Mouse (Mus musculus): ENCODE measurements around the gene Crocc2.
A peak's percentile ranks its signal among the peaks of the same experiment; 100 is the strongest.

Crocc2 gene

DNA sequence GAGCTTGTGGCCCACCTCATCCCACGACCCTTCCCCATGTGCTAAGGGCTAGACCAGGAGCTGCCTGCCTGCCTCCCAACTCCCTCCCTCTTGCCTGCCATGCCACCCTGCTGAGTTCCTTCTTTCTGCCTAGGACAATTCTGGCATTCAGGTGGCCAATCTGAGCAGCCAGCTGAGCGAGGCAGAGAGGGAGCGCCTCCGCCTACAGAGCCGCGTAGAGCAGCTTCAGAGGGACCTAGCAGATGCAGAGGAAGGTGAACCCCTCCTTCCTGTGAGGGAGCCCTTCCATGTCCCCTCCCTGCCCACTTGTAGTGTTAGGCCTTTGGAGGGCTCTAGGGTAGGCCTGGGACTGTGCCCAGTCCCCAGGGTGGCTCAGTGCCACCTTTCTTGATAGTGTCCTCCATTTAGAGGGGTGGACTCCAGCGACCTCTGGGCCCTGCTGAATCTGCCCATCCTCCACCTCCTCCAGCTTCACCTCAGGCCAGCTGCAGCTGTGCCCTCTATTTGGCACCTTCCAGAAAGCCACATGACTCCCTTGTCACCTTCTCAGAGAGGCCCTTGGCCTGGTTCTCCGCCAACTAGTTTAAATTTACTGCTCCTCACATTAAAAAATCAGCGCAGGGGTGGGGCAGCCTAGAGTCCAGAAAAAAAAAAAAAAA lies 48.4 kb downstream of the Crocc2 start:
- DNase-seq (ENCODE audit: low spot score) = no peak

DNA sequence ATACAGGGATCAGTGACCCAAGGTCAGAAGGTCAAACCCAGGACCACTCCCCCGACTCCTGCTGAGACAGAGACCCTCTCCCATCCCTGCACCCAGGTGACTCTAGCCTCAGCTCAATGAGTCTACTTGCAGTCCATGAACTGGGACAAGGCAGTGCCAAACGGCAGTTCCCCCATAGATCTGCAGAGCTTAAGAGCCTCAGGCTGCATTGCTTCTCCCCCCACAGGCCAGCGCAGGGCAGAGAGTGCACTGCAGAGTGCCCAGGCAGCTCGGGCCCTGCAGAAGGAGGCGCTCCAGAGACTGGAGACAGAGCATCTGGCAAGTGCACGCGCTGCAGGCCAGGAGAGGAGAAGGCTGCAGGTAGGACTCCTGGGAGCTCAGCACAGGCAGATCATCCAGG lies 49.0 kb downstream of the Crocc2 start:
- no peak for DNase-seq (ENCODE audit: low spot score)

DNA sequence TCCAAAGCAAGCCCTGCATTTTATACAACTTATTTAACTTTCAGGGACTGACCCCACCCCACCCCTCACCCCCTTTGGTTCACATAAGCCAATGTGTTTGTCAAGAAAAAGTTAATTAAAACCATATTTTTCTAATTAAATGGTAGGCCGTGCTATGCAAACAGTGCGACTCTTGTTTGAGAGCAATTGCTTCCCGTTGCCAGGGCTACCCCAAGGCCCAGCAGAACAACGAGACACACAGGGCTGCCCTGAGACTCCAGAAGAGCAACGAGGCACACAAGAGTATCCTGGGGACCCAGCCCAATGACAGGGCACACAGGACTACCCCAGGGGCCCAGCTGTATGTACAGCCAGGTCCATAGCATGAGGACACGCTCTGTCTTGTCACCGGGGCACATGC lies 52.3 kb downstream of the Crocc2 start:
- DNase-seq (ENCODE audit: low spot score) = no peak

DNA sequence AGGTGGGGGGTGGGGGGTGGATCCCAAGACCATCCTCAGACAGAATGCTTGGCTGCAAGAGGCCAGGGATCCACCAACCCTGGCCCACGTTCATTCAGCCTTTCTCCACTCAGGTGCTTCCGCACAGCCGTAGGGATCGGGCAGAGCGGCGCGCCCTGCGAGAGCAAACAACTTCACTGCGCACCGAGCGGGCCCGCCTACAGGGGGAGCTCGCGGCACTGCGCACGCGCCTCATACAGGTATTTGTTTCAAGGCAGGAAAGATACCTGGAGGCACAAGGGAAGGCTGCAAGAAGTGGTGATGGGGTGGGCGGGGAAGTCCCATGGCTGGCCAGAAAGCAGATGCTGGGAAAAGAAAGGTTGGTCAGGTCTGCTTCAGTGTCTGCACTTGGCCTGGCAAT lies 55.4 kb downstream of the Crocc2 start:
- peak; percentile 82 for DNase-seq (ENCODE audit: low spot score)

DNA sequence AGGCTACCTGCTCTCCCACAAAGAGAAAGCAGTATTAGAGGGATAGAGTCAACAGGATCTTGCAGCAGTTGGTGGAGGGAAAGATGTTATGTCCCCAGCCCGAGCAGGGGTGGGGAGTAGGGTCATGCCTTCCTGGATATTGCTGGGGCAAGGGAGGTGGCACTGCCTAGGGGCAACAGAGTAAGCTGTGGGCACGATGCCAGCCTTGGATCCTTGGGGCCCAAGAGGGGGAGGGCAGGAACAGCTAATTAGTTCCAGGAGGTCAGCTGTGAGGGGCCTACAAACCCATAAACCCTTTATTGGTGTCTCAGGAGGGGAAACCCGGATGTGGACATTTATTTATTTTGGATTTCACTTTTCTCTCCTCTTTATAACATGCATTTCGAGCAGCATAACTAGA lies 56.7 kb downstream of the Crocc2 start:
- DNase-seq (ENCODE audit: low spot score) = peak; percentile 65

DNA sequence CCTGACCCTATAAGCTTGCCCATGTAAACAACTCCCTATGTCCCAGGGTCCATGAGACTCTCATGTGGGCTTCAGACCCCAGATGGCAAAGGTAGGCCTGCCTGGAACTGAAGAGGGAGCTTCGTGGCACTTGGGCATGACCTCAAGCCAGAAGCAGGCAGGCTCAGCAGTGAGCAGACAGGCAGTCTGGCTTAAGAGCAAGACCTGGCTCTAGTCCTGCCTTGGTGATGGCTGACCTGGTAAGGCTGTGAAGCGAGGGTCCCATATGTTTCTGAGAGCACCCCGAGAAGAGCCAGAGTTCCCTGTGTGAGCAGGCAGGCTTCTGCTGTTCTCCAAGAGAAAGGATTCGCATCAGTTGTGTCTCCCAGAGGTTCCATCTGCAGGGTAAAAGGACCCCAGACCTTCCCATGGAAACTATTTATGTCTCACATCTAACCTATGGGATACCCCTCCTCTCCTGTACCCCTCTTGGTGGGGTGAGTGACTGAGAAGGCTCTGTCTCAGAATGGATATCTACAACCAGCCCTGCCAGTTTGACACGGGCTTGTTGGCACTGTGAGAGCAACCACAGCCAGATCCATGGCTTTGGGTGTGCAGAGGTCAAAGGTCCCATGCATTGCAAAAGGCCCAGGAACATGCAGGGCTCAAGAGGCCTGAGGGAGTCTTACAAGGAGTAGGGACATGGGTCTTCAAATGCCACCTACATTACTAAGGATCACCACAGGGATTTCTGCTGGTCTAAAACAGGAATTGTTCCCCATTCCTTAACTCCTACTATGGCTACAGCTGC lies 57.4 kb downstream of the Crocc2 start:
- DNase-seq (ENCODE audit: low spot score) = no peak

DNA sequence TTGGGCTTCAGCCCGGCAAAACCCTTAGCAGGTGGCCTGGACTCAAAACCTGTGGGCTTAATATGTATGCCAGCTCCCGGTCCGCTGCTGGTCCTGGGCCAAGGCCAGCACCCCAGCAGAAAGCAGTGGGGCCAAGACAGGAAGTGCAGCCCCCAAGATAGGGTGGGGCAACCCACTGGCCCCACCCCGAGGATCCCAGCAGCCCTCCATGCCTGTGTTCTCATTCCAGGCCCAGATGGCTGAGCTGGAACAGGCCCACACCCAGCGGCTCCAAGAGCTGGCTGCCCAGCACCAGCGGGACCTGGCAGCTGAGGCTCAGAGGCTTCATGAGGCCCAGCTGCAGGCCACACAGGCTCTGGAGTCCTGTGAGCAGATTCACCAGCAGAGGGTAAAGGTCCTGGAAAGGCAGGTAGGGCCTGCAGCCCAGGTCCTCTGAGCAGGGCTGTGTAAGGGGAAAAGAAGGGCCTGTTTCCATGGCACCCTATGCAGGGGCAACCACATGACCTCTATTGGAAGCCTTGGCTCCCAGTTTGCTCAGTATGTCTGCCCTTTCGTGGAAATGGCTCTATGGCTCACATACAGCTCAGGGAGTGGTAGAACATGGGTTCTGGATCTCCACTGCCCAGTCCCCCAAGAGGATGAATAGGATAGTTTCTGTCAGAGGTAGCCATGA lies 58.9 kb downstream of the Crocc2 start:
- no peak for DNase-seq (ENCODE audit: low spot score)

DNA sequence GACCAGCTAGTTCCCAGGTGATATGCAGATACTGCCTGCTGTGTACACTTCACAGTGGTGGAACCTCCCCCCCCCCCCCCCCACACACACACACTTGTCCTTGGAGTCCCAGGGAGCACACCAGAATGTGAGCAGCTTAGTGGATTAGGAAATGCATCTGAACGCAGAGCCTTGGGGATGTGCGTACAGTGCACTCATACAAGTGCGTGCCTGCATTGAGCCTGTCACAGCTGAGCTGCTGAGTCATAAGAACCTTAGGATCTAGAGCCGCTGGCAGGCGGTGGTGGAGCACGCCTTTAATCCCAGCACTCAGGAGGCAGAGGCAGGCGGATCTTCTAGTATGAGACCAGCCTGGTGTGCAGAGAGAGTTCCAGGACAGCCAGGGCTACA lies 59.4 kb downstream of the Crocc2 start:
- DNase-seq (ENCODE audit: low spot score) = no peak

DNA sequence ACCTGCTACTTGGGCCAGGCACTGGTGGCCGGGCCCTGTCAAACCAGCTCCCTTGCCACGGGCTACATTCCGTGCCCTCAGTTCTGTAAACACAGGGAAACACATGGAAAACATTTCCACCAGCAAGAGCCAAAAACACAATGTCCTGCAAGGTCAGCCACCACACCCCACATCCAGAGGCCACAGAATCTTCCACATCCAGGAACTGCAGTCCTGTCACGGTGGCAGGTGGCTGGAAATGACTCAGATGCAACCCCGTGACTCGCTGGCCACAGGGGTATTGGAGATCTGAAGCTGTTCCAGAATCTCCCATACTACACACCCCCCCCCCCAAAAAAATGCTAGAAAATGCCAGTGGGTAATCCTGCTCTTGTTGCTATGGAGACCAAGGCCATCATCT lies 60.7 kb downstream of the Crocc2 start:
- DNase-seq (ENCODE audit: low spot score) = no peak

DNA sequence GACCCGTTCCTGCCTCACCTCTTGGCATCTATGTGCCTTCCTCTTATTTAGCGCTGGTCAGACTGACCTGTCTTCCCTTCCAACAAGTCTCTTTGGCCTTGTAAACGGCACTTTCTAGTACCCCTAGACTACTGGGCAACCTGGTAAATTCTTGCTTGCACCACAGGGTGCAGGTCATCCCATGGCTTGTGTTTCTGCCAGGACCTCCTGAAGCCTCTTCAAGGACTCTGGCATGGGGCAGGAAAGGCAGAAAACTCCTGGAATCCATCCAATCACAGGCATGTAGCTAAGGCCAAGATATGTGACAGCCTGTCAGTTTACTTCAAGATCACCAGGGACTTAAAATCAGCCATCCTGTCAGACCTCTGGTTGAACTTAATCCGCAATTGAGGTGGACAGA lies 61.1 kb downstream of the Crocc2 start:
- no peak for DNase-seq (ENCODE audit: low spot score)

DNA sequence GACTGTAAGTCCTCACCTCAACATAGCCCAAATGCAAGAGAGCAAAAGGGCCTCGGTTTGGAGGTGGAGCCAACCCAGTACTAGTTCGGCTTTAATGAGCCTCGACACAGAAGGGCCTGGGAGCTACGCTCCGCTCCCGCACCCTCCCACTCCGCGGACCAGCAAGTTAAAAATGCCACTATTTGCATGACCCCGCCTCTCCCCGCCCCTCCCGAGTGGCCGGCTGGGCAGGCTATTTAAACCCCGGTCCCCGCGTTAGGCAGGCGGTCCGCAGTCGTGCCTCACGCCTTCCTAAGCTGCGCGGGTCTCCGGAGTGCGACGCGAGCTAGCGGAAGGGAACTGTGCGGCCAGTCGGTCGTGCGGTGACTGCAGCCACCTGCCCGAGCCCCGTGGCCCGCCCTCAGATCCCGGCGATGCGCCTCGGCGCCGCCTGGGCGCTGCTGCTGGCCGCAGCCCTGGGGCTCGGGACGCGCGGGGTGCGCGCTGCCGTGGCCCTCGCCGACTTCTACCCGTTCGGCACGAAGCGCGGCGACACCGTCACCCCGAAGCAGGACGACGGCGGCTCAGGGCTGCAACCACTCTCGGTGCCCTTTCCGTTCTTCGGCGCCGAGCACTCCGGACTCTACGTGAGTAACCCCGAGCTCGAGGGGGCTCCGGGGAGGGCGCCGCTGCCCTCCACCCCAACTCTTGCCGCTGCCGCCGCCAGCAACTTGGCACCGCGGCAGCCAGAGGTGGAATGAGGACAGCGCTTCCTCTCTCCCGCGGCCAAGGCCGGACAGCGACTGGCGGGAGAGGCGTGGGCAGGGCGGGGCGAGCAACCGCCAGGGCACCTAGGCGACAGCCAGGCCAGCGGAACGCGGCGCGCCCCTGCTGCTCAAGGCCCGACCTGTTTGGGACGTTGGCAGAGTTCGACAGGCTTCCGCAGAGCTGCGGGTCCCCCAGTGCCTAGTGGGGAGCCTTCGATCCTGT lies 67.3 kb downstream of the Crocc2 start, which contains the start of gene Sned1:
Gene Sned1 (plus strand): TSS at position 266 of the 969 bp plus-strand sequence.
- DNase-seq (ENCODE audit: low spot score) = peak; percentile 95

DNA sequence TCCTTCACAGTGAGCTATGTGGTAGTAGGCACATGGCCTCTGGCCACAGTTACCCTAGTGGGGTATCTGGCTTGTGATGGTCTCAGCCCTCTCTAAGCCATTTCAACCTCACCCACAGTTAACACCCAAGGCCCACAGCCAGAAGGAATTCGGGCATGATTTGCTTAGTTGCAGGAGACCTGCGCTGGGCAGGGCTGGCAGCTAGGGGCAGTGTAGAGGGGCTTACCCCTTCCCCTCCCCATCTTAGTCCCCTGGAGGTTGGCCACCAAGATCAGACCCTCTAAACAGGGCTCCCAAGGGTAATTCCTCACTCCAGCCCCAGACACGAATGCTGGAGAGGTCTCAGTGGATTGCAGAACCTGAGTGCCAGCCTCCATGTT lies 68.0 kb downstream of the Crocc2 start:
- DNase-seq (ENCODE audit: low spot score) = peak; percentile 61

DNA sequence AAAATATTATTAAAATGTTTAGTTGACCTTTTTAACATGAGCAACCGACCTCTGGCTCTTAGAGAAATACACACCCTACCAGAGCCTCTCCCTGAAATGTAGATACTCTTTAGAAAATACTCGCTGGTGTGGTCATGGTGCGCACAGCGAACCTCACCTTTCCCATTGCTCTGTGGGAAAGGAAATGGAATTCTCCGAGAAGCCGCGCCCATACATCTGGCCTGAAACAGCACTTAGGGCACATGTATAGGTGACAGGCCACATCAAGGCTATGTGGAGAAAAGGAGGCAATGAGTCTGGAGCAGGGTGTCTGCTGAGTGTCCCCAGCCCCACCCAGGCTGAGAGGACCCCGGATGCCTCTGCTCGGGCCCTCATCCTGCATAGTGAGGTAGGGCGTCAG lies 69.2 kb downstream of the Crocc2 start:
- DNase-seq (ENCODE audit: low spot score) = no peak

DNA sequence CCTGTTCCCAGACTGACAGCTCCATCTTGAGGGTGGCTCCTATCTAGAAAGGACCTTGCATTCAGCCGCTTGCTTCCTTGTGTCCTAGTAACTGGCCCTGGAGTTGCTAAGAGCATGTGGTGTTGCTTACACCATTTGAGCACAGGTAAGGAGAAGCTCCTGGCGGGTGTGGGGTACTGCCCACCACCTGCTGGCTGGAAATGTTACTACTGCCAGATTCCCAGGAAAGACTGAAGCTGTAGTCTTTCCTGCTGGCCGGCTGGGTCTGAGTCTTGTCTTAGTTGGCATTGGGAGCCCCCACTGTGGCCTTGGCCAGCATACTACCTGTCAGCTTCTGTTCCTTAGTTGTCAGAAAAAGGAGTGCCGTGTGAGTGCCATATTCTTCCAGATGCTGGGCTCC lies 69.7 kb downstream of the Crocc2 start:
- DNase-seq (ENCODE audit: low spot score) = no peak

DNA sequence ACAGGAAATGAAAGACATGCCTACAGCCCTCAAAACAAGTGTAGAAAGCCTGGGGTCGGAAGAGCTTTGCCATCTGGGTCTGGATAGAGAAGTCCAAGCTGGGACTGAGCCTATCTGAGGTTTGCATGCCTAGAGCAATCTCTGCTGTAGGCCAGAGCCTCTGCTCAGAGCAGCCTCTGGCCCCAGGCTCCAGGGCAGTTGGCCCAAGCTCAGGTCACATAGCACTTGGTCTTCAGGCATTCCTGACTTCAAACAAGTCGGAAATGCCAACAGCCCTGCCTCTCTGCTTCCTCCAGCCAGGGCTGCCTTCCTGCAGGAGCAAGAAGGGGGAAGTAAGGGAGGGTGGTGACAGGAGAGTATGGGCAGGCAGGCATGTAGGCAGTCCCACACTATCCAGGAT lies 77.4 kb downstream of the Crocc2 start:
- DNase-seq (ENCODE audit: low spot score) = no peak

DNA sequence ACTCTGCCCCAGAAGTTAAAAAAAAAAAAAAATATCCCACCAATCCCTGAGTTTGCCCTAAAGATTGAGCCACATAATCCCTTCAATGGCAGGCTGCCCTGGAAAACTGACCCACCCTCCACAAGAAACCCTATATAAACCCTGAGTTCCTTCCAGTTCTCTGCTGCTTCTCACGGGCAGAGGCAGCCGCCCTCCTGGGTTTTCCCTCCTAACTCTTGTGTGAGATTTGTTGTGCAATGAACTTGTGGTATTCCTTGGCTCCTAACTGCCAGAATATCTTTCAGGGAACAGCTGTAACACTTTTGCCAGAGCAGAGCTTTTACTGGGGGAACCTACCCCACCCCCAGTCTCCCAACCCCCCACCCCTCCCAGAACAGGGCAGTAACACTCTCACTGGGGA lies 84.1 kb downstream of the Crocc2 start:
- no peak for DNase-seq (ENCODE audit: low spot score)

DNA sequence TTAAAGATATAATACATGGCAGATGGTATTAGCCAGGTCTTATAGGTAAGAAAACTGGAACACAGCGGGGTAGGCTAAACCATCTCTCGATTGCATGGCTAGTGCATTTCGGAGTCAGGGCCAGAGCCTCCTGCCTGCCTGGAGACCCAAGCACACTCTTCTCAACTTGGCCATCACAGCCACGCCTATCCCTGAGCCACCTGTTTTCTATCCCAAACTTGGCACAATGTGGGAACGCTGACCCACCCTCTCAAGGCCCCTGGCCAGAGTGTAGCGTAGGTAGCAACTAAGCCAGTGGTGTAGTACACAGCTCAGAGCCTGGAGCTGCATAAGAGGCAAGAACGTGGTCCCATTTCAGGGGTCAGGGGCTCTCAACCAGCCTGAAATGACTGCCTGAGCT lies 87.2 kb downstream of the Crocc2 start:
- DNase-seq (ENCODE audit: low spot score) = peak; percentile 32

DNA sequence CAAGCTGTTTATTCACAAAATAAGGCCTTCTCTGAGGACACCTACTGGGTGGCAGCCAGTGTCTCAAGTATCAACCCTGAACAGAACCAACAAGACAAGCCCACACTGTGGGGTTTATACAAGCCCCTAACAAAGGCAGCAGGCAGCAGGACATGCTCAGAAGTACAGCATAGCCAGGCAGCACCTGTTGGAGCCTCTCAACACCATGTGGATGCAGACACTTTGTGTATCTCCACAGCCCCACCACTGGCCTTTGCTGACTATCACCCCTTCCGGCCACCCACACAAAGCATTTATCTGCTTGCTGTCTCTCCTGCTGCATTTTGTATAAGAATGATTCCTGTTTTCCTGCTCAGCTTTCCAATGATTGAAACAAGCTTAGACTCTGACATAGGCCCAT lies 89.0 kb downstream of the Crocc2 start:
- peak; percentile 23 for DNase-seq (ENCODE audit: low spot score)

DNA sequence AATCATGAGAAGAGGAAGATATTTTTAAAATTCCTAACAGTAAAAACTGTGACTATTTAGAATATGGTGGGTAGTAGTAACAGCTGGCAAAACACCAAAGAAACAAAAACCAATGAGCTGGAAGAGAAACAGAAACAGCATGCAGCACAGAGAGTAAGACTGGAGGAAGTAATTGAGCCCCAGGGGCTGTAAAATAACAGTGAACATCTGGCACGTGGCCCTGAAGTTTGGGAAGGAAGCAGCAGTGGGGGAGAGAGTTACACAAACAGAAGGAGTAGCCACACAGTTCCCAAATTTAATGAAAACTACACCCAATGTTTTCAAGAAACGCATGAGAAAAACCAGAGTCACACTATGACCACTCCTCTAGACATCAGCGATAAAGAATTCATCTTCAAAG lies 98.7 kb downstream of the Crocc2 start:
- peak; percentile 42 for DNase-seq (ENCODE audit: low spot score)

DNA sequence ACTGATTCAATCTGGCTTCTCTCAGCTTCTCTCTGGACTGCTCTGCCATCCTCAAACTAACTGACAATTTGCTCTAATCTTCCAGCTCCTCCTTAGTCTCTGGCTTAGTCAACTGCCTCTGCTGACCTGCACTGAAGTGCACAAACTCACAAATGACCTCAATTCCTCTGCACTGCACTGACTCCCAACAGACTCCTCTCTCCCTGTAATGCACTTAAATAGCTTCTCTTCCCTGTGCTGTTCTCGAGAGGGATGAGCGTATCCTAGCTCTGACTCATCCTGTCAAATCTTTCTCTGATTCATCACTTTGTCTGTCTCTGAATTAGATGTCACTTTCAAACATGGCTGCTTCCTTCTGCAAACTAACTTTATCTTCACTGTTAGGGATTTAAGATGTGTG lies 99.7 kb downstream of the Crocc2 start:
- DNase-seq (ENCODE audit: low spot score) = no peak

DNA sequence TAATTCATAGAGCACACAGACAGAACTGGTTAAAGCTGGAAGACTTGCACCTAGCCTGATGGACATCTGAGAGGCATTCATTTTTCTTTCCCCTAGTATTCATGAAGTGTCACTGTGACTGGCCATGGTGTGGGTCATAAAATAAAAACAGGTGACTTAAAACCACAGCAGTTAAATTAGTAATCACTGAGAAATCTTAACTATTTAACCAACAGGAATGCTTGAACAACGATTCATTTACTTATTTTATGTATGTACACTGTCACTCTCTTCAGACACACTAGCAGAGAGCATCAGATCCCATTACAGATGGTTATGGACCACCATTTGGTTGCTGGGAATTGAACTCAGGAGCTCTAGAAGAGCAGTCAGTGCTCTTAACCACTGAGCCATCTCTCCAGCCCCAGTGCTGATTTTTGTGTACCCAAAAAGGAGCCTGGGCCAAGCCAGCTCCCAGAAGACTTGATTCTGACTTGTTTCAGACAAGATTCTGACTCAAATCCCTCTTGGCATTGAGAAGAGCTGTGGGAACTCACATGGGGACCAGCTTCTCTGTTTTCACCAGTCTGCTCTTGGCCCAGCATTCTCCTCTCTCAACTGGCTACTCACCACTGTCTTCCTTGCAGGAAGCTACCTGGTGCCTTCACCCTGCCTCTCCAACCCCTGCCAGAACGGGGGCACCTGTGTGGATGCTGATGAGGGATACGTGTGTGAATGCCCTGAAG lies 102.2 kb downstream of the Crocc2 start:
- no peak for DNase-seq (ENCODE audit: low spot score)
